16 mouse cellular contexts compared by ENCODE assay signal in genomic region chr15:13231550-13231949, GRCm38 (mm10). TPM values are rescaled to one million over a fixed set of nuclear protein-coding genes. Genes with fewer than 3 reads are reported as not detected.
"Had no signal": no experiment of that assay in that cellular context is flagged by ENCODE, and none has a peak within 500 bp of the region (broad histone marks: within the 10 kb centered on the region; RNA-seq: fewer than 3 reads in every experiment).

No protein-coding gene starts in this region.

- H3K27ac ChIP-seq: liver, embryonic 14.5 days; midbrain, embryonic 12.5 days; neural tube, embryonic 12.5 days; stomach, embryonic 15.5 days; stomach, postnatal 0 days had no signal

- H3K4me3 ChIP-seq: midbrain, embryonic 12.5 days; neural tube, embryonic 12.5 days; stomach, embryonic 15.5 days had no signal

- H3K9ac ChIP-seq: liver, embryonic 14.5 days; lung, embryonic 14.5 days; midbrain, embryonic 12.5 days; neural tube, embryonic 12.5 days; stomach, embryonic 15.5 days had no signal

- DNase-seq: lung, adult 18-20 months; lung, embryonic 14.5 days; lung, postnatal 10 days; lung, postnatal 4 days; right cerebral cortex, postnatal 14 days; thymus, adult 2 months; thymus, postnatal 25 days; thymus, postnatal 4 days had no signal

- H3K9me3 ChIP-seq: midbrain, embryonic 12.5 days; neural tube, embryonic 12.5 days; stomach, embryonic 15.5 days had no signal

- H3K4me1 ChIP-seq: midbrain, embryonic 12.5 days; neural tube, embryonic 12.5 days; stomach, embryonic 15.5 days had no signal

- H3K27me3 ChIP-seq: midbrain, embryonic 12.5 days; neural tube, embryonic 12.5 days; stomach, embryonic 15.5 days had no signal

- H3K4me2 ChIP-seq: lung, embryonic 14.5 days; midbrain, embryonic 12.5 days; neural tube, embryonic 12.5 days; stomach, embryonic 15.5 days had no signal

- H3K36me3 ChIP-seq: midbrain, embryonic 12.5 days; neural tube, embryonic 12.5 days; stomach, embryonic 15.5 days had no signal

RNA-seq across cellular contexts. Expression of gene Cdh6, which starts 58.1 kb away (rescaled TPM):
- total RNA-seq: megakaryocyte, adult 5-6 weeks; megakaryocyte-erythroid progenitor cell, adult 5-6 weeks; monocyte, adult 5-6 weeks had no signal
